In genomic region chr7:142997403-142998150, GRCm38 (mm10) we compare ENCODE assay signal across 1 mouse cellular context.
TF ChIP-seq lines count a peak whose summit lies in the region.

No protein-coding gene starts in this region.

TF ChIP-seq in CH12.LX, 34 proteins besides CTCF, POLR2A, EP300 and RAD21:
- no peak for TF ChIP-seq SMC3 (IDR thresholded peaks at IDR 0.05; ENCODE audit: low read depth, low read length)
- peak; percentile 45; the same call in 1 of the 2 replicates for TF ChIP-seq MAFK (IDR thresholded peaks at IDR 0.05; ENCODE audit: insufficient replicate concordance, low read length)
